Mouse (Mus musculus): ENCODE measurements around the gene Olfr460.
A peak's percentile ranks its signal among the peaks of the same experiment; 100 is the strongest.

DNA sequence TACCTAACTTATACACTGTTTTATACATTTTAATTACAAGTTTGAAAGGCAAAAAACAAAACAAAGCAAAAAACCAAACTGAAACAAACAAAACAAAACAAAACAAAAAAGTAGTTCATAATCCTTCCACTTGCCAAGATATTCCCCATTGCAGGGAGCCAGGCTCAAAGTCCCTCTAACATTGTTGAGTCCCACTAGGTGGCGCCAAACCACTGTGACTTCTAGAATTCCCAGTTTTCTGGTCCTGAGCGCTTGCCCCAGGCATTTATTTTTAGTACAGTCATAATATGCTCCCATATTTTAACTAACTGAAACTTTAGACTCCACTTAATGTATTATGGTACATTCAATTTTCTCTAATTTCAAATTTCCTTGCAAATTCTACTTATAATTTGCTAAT lies 48.7 kb downstream of the Olfr460 start:
- TF ChIP-seq CTCF (IDR thresholded peaks at IDR 0.05; ENCODE audit: extremely low read depth, insufficient read length, insufficient replicate concordance, low read depth, low read length) (peak; percentile 69; the same call in 1 of the 2 replicates), POLR2A (IDR thresholded peaks at IDR 0.05; ENCODE audit: low read depth, low read length) (no peak)
